Mouse (Mus musculus): ENCODE measurements at regions not wholly inside any gene's neighbourhood (a gene's known extent, or its start where the extent isn't known, plus 50 kb on each side); places are given as distances from the start of the nearest gene placed in this dataset.

- Histone ChIP-seq H3K36me3 (replicated peaks; ENCODE audit: low read length) (no peaks in the 10 kb centered on the region), H3K9me3 (no peaks in the 10 kb centered on the region), H3K27me3 (replicated peaks) (no peaks in the 10 kb centered on the region), H3K4me3 (replicated peaks) (no peak overlapping the region), H3K4me1 (no peaks in the 10 kb centered on the region)
- TF ChIP-seq GATA1 (IDR thresholded peaks at IDR 0.05; ENCODE audit: borderline replicate concordance, low read length) (no peak), FLI1 (IDR thresholded peaks at IDR 0.05; ENCODE audit: low read length) (no peak)
These were observed 388.2 kb upstream of the Fam92a start for GRCm38 (mm10) chr4:12560015-12560414.

- TF ChIP-seq FLI1 (IDR thresholded peaks at IDR 0.05; ENCODE audit: low read length), result no peak
- no peak for TF ChIP-seq GATA1 (IDR thresholded peaks at IDR 0.05; ENCODE audit: borderline replicate concordance, low read length)
- H3K4me3 ChIP-seq (replicated peaks), result no peak overlapping the region
These were observed 385.3 kb upstream of the Fam92a start for GRCm38 (mm10) chr4:12557105-12557504.

GRCm38 (mm10) chr4:12549265-12549664 is 377.4 kb upstream of the Fam92a start:
- Histone ChIP-seq H3K27me3 (replicated peaks) (no peaks in the 10 kb centered on the region), H3K36me3 (replicated peaks; ENCODE audit: low read length) (no peaks in the 10 kb centered on the region), H3K4me3 (replicated peaks) (no peak overlapping the region), H3K4me1 (no peaks in the 10 kb centered on the region), H3K9me3 (no peaks in the 10 kb centered on the region)
- TF ChIP-seq FLI1 (IDR thresholded peaks at IDR 0.05; ENCODE audit: low read length) (no peak), GATA1 (IDR thresholded peaks at IDR 0.05; ENCODE audit: borderline replicate concordance, low read length) (no peak)

More at GRCm38 (mm10) chr4:12557105-12557504, 385.3 kb upstream of the Fam92a start:
- no peaks in the 10 kb centered on the region for H3K36me3 ChIP-seq (replicated peaks; ENCODE audit: low read length)
- H3K4me1 ChIP-seq, result no peaks in the 10 kb centered on the region
- H3K27me3 ChIP-seq (replicated peaks), result no peaks in the 10 kb centered on the region
- H3K9me3 ChIP-seq, result no peaks in the 10 kb centered on the region

GRCm38 (mm10) chr4:12543906-12544305 is 372.1 kb upstream of the Fam92a start:
- no peaks in the 10 kb centered on the region for H3K36me3 ChIP-seq (replicated peaks; ENCODE audit: low read length)
- no peaks in the 10 kb centered on the region for H3K9me3 ChIP-seq
- no peaks in the 10 kb centered on the region for H3K27me3 ChIP-seq (replicated peaks)
- no peak for TF ChIP-seq GATA1 (IDR thresholded peaks at IDR 0.05; ENCODE audit: borderline replicate concordance, low read length)
- no peak for TF ChIP-seq FLI1 (IDR thresholded peaks at IDR 0.05; ENCODE audit: low read length)
- no peak overlapping the region for H3K4me3 ChIP-seq (replicated peaks)
- no peaks in the 10 kb centered on the region for H3K4me1 ChIP-seq

GRCm38 (mm10) chr4:12541508-12541907 is 369.7 kb upstream of the Fam92a start:
- Histone ChIP-seq H3K9me3 (no peaks in the 10 kb centered on the region), H3K27me3 (replicated peaks) (no peaks in the 10 kb centered on the region), H3K4me3 (replicated peaks) (no peak overlapping the region), H3K4me1 (no peaks in the 10 kb centered on the region), H3K36me3 (replicated peaks; ENCODE audit: low read length) (no peaks in the 10 kb centered on the region)
- TF ChIP-seq GATA1 (IDR thresholded peaks at IDR 0.05; ENCODE audit: borderline replicate concordance, low read length) (no peak), FLI1 (IDR thresholded peaks at IDR 0.05; ENCODE audit: low read length) (no peak)

- no peaks in the 10 kb centered on the region for H3K27me3 ChIP-seq (replicated peaks)
- H3K4me3 ChIP-seq (replicated peaks), result no peak overlapping the region
- TF ChIP-seq GATA1 (IDR thresholded peaks at IDR 0.05; ENCODE audit: borderline replicate concordance, low read length), result no peak
- TF ChIP-seq FLI1 (IDR thresholded peaks at IDR 0.05; ENCODE audit: low read length), result no peak
- H3K9me3 ChIP-seq, result no peaks in the 10 kb centered on the region
- H3K4me1 ChIP-seq, result no peaks in the 10 kb centered on the region
- no peaks in the 10 kb centered on the region for H3K36me3 ChIP-seq (replicated peaks; ENCODE audit: low read length)
These were observed 367.5 kb upstream of the Fam92a start for GRCm38 (mm10) chr4:12539184-12539791.

GRCm38 (mm10) chr4:12538694-12539121 is 366.9 kb upstream of the Fam92a start:
- H3K4me3 ChIP-seq (replicated peaks), result no peak overlapping the region
- H3K4me1 ChIP-seq, result no peaks in the 10 kb centered on the region
- no peaks in the 10 kb centered on the region for H3K27me3 ChIP-seq (replicated peaks)
- no peaks in the 10 kb centered on the region for H3K9me3 ChIP-seq
- TF ChIP-seq GATA1 (IDR thresholded peaks at IDR 0.05; ENCODE audit: borderline replicate concordance, low read length) (no peak), FLI1 (IDR thresholded peaks at IDR 0.05; ENCODE audit: low read length) (no peak)
- no peaks in the 10 kb centered on the region for H3K36me3 ChIP-seq (replicated peaks; ENCODE audit: low read length)

GRCm38 (mm10) chr4:12538043-12538442 is 366.2 kb upstream of the Fam92a start:
- H3K9me3 ChIP-seq, result no peaks in the 10 kb centered on the region
- TF ChIP-seq FLI1 (IDR thresholded peaks at IDR 0.05; ENCODE audit: low read length) (no peak), GATA1 (IDR thresholded peaks at IDR 0.05; ENCODE audit: borderline replicate concordance, low read length) (no peak)
- H3K27me3 ChIP-seq (replicated peaks), result no peaks in the 10 kb centered on the region
- H3K4me1 ChIP-seq, result no peaks in the 10 kb centered on the region
- H3K4me3 ChIP-seq (replicated peaks), result no peak overlapping the region
- H3K36me3 ChIP-seq (replicated peaks; ENCODE audit: low read length), result no peaks in the 10 kb centered on the region

GRCm38 (mm10) chr4:12534151-12534550 is 362.3 kb upstream of the Fam92a start:
- H3K27me3 ChIP-seq (replicated peaks), result no peaks in the 10 kb centered on the region
- H3K4me1 ChIP-seq, result no peaks in the 10 kb centered on the region
- H3K9me3 ChIP-seq, result no peaks in the 10 kb centered on the region
- H3K4me3 ChIP-seq (replicated peaks), result no peak overlapping the region
- TF ChIP-seq FLI1 (IDR thresholded peaks at IDR 0.05; ENCODE audit: low read length) (no peak), GATA1 (IDR thresholded peaks at IDR 0.05; ENCODE audit: borderline replicate concordance, low read length) (no peak)
- no peaks in the 10 kb centered on the region for H3K36me3 ChIP-seq (replicated peaks; ENCODE audit: low read length)

GRCm38 (mm10) chr4:12532961-12533360 is 361.1 kb upstream of the Fam92a start:
- no peaks in the 10 kb centered on the region for H3K36me3 ChIP-seq (replicated peaks; ENCODE audit: low read length)
- no peaks in the 10 kb centered on the region for H3K27me3 ChIP-seq (replicated peaks)
- TF ChIP-seq FLI1 (IDR thresholded peaks at IDR 0.05; ENCODE audit: low read length) (no peak), GATA1 (IDR thresholded peaks at IDR 0.05; ENCODE audit: borderline replicate concordance, low read length) (no peak)

More at GRCm38 (mm10) chr4:12532961-12533360, 361.1 kb upstream of the Fam92a start:
- Histone ChIP-seq H3K4me3 (replicated peaks) (no peak overlapping the region), H3K4me1 (no peaks in the 10 kb centered on the region), H3K9me3 (no peaks in the 10 kb centered on the region)

Measured in megakaryocyte, embryonic 14.5 days (primary cell).